Mouse (Mus musculus): Measurements from ENCODE around the gene Erich6. TPM values are rescaled to one million over a fixed set of nuclear protein-coding genes. Genes with fewer than 3 reads are reported as not detected.
"Not testable (repeated sequence)": the region's sequence is repeated elsewhere in the genome, so short reads cannot be mapped to it uniquely, and the experiment has no call there.

Erich6 gene
- polyA plus RNA-seq, 1 experiment from 2014 or later = 0.29 TPM

- no peaks in the 10 kb centered on the region for H3K9me3 ChIP-seq (ENCODE audit: control insufficient read depth, low read length)
- H3K4me3 ChIP-seq (ENCODE audit: low read depth, low read length) = no peak overlapping the region
- no peaks in the 10 kb centered on the region for H3K36me3 ChIP-seq (ENCODE audit: control insufficient read depth, insufficient read depth, low read length)
- H3K4me1 ChIP-seq (ENCODE audit: control insufficient read depth, insufficient read depth, low read length) = no peaks in the 10 kb centered on the region
- H3K27me3 ChIP-seq (ENCODE audit: control insufficient read depth, insufficient read depth, low read length) = no peaks in the 10 kb centered on the region
- no peak overlapping the region for H3K4me2 ChIP-seq (ENCODE audit: low read depth, low read length)
- ATAC-seq (ENCODE audit: low read depth) = no peak
- 84% methylated on average over 5 of the region's 5 CpGs for WGBS
- H3K27ac ChIP-seq (ENCODE audit: low read depth, low read length) = no peak overlapping the region
- H3K9ac ChIP-seq (replicated peaks; ENCODE audit: low read depth, low read length) = no peak overlapping the region
Measured at GRCm38 (mm10) chr3:58609985-58610384, 27.0 kb downstream of the Erich6 start.

GRCm38 (mm10) chr3:58608506-58608905 is 28.5 kb downstream of the Erich6 start:
- Histone ChIP-seq H3K9me3 (ENCODE audit: control insufficient read depth, low read length) (no peaks in the 10 kb centered on the region), H3K4me1 (ENCODE audit: control insufficient read depth, insufficient read depth, low read length) (no peaks in the 10 kb centered on the region), H3K27ac (ENCODE audit: low read depth, low read length) (no peak overlapping the region), H3K4me2 (ENCODE audit: low read depth, low read length) (no peak overlapping the region), H3K4me3 (ENCODE audit: low read depth, low read length) (no peak overlapping the region), H3K27me3 (ENCODE audit: control insufficient read depth, insufficient read depth, low read length) (no peaks in the 10 kb centered on the region), H3K36me3 (ENCODE audit: control insufficient read depth, insufficient read depth, low read length) (no peaks in the 10 kb centered on the region), H3K9ac (replicated peaks; ENCODE audit: low read depth, low read length) (no peak overlapping the region)
- WGBS = 34% methylated on average over 4 of the region's 4 CpGs
- ATAC-seq (ENCODE audit: low read depth) = no peak

- Histone ChIP-seq H3K4me1 (ENCODE audit: control insufficient read depth, insufficient read depth, low read length) (no peaks in the 10 kb centered on the region), H3K9me3 (ENCODE audit: control insufficient read depth, low read length) (no peaks in the 10 kb centered on the region), H3K27ac (ENCODE audit: low read depth, low read length) (no peak overlapping the region), H3K4me3 (ENCODE audit: low read depth, low read length) (no peak overlapping the region), H3K4me2 (ENCODE audit: low read depth, low read length) (no peak overlapping the region), H3K9ac (replicated peaks; ENCODE audit: low read depth, low read length) (no peak overlapping the region), H3K27me3 (ENCODE audit: control insufficient read depth, insufficient read depth, low read length) (no peaks in the 10 kb centered on the region), H3K36me3 (ENCODE audit: control insufficient read depth, insufficient read depth, low read length) (peaks cover 5% of the 10 kb centered on the region; the same call in 1 of the 2 replicates)
- ATAC-seq (ENCODE audit: low read depth) = no peak
- 32% methylated on average over 5 of the region's 5 CpGs for WGBS
Measured at GRCm38 (mm10) chr3:58593623-58594022, 43.4 kb downstream of the Erich6 start.

DNA sequence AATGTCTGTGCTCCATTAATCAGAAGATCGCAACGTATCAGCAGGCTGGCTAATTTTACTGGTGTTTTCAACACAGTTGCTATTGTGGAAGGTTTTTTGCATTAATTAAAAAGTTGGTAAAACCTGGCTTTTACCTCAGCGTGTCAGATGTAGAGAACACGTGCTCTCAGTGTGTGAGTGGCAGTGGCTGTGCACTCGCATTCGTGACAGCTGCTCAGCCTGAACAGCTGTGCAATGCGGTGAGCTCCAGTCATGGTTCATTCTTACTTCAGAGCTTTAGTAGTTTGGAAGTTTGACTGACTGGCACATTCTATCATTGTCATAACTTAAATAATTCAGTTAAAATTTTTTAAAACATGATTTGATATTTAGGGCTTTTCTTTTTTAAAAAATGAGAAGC is 44.3 kb downstream of the Erich6 start:
- H3K9me3 ChIP-seq (ENCODE audit: control insufficient read depth, low read length); H3K4me2 ChIP-seq (ENCODE audit: low read depth, low read length); H3K27ac ChIP-seq (ENCODE audit: low read depth, low read length); H3K4me3 ChIP-seq (ENCODE audit: low read depth, low read length); H3K27me3 ChIP-seq (ENCODE audit: control insufficient read depth, insufficient read depth, low read length); ATAC-seq (ENCODE audit: low read depth); H3K4me1 ChIP-seq (ENCODE audit: control insufficient read depth, insufficient read depth, low read length); H3K9ac ChIP-seq (replicated peaks; ENCODE audit: low read depth, low read length); H3K36me3 ChIP-seq (ENCODE audit: control insufficient read depth, insufficient read depth, low read length): not testable (repeated sequence)
- 67% methylated on average over 7 of the region's 7 CpGs for WGBS

DNA sequence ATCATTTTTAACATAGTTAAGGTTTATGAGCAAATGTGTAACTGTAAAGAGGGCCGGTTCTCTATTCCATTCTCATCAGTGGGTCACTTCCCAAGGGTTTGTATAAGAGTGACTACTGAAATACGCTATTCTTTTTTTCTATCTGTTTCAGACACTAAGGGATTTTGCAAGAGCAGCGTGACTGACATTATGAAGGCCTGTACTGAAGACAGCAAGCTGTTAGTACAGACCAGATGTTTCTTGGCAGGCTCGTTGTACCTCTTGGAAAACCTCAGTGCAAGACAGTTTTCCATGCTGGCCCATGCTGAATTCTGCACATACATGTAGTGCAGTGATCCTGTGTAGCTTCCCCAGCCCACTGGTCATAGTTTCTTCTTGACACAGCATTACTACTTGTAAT is 46.5 kb downstream of the Erich6 start:
- H3K27me3 ChIP-seq (ENCODE audit: control insufficient read depth, insufficient read depth, low read length); H3K4me3 ChIP-seq (ENCODE audit: low read depth, low read length); ATAC-seq (ENCODE audit: low read depth); H3K9me3 ChIP-seq (ENCODE audit: control insufficient read depth, low read length); H3K4me2 ChIP-seq (ENCODE audit: low read depth, low read length); H3K9ac ChIP-seq (replicated peaks; ENCODE audit: low read depth, low read length); H3K4me1 ChIP-seq (ENCODE audit: control insufficient read depth, insufficient read depth, low read length); H3K27ac ChIP-seq (ENCODE audit: low read depth, low read length): not testable (repeated sequence)
- WGBS = 89% methylated on average over 4 of the region's 4 CpGs
- peaks cover 12% of the 10 kb centered on the region for H3K36me3 ChIP-seq (ENCODE audit: control insufficient read depth, insufficient read depth, low read length)

DNA sequence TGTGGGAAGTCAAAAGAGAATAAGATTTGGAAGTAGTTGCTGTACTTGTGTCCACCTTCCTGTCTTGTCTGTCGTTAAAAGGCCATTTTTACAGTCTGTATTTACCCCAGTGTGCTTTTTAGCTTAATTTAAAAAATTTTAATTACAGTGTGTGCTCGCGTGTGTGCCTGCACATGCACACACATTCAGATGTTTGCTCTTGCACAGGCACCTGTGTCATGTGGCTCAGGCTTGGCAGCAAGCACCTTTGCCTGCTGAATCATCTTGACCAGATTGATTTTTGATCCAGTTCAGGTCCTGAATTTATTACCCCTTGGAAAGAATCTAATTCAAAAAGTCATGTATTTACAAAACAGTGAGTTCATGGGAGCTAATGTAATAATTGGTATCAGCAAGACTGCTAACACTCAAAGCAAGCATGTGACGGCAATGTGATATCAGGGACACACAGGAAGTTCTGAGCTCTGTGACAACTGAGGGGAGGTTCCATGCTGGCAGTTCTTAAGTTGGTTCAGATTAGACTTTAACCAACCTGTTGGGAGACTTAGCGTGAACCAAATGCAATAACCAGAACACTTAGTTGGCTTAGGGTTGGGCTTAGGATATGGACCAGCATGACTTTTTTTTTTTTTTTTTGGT is 54.1 kb downstream of the Erich6 start:
- Histone ChIP-seq H3K27me3 (ENCODE audit: control insufficient read depth, insufficient read depth, low read length) (no peaks in the 10 kb centered on the region), H3K27ac (ENCODE audit: low read depth, low read length) (no peak overlapping the region), H3K4me3 (ENCODE audit: low read depth, low read length) (no peak overlapping the region), H3K4me2 (ENCODE audit: low read depth, low read length) (no peak overlapping the region), H3K36me3 (ENCODE audit: control insufficient read depth, insufficient read depth, low read length) (peaks cover 8% of the 10 kb centered on the region), H3K9ac (replicated peaks; ENCODE audit: low read depth, low read length) (no peak overlapping the region), H3K9me3 (ENCODE audit: control insufficient read depth, low read length) (no peaks in the 10 kb centered on the region), H3K4me1 (ENCODE audit: control insufficient read depth, insufficient read depth, low read length) (peaks cover 11% of the 10 kb centered on the region; the same call in 1 of the 2 replicates)
- 89% methylated on average over 5 of the region's 5 CpGs for WGBS
- ATAC-seq (ENCODE audit: low read depth) = no peak

DNA sequence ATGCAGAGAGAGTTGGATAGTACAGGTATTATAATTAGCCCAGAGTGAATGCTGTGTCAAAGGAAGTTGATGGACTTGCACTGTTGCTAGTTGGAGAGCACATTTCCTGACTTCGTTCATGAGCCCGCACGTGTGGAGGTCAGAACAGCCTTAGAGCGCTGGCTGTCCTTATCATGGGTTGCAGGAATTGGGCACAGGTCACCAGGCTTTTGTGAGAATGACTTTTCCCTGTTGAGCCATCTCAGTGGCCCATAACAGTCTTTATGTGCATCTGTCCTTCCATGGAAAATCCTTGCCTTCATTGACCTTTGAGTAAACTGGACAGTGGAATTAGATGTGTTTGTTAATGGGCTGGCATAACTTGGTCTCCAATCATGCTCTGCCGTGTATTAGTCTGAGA is 54.7 kb downstream of the Erich6 start:
- peaks cover 8% of the 10 kb centered on the region for H3K36me3 ChIP-seq (ENCODE audit: control insufficient read depth, insufficient read depth, low read length)
- 85% methylated on average over 5 of the region's 5 CpGs for WGBS
- H3K9me3 ChIP-seq (ENCODE audit: control insufficient read depth, low read length) = no peaks in the 10 kb centered on the region
- no peak overlapping the region for H3K9ac ChIP-seq (replicated peaks; ENCODE audit: low read depth, low read length)
- H3K27me3 ChIP-seq (ENCODE audit: control insufficient read depth, insufficient read depth, low read length) = no peaks in the 10 kb centered on the region
- peaks cover 14% of the 10 kb centered on the region; the same call in 1 of the 2 replicates for H3K4me1 ChIP-seq (ENCODE audit: control insufficient read depth, insufficient read depth, low read length)
- no peak overlapping the region for H3K4me3 ChIP-seq (ENCODE audit: low read depth, low read length)
- H3K27ac ChIP-seq (ENCODE audit: low read depth, low read length) = no peak overlapping the region
- H3K4me2 ChIP-seq (ENCODE audit: low read depth, low read length) = no peak overlapping the region
- no peak for ATAC-seq (ENCODE audit: low read depth)

GRCm38 (mm10) chr3:58581530-58581929 is 55.5 kb downstream of the Erich6 start:
- Histone ChIP-seq H3K9me3 (ENCODE audit: control insufficient read depth, low read length) (no peaks in the 10 kb centered on the region), H3K4me2 (ENCODE audit: low read depth, low read length) (no peak overlapping the region), H3K27me3 (ENCODE audit: control insufficient read depth, insufficient read depth, low read length) (no peaks in the 10 kb centered on the region), H3K27ac (ENCODE audit: low read depth, low read length) (no peak overlapping the region), H3K4me3 (ENCODE audit: low read depth, low read length) (no peak overlapping the region), H3K36me3 (ENCODE audit: control insufficient read depth, insufficient read depth, low read length) (peaks cover 8% of the 10 kb centered on the region), H3K9ac (replicated peaks; ENCODE audit: low read depth, low read length) (no peak overlapping the region), H3K4me1 (ENCODE audit: control insufficient read depth, insufficient read depth, low read length) (peaks cover 14% of the 10 kb centered on the region; the same call in 1 of the 2 replicates)
- ATAC-seq (ENCODE audit: low read depth) = no peak
- WGBS = 85% methylated on average over 4 of the region's 4 CpGs

DNA sequence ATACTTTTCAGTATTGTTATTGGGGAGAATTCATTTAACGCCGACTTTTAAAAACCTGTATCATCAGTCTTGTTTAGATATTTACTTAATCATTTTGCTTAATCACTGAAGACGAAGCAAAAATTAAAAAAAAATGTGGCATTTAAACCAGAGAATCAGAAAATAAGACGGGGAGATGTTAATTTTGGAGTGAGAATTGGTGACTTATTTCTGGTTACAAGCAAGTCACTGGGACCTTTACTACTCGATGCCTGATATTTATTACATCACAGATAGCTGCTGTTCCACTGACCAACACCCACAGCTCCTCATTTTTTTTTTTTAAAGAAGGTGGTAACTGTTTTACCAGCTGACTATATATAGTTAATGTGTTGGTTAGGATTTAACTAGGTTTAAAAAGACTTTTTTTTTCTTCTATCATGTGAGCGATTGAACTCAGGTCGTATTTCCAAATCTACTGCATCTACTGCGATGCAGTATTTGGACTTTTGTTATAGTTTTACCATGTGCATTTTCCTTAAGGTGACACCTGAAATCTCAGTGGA is 59.4 kb downstream of the Erich6 start:
- peak overlapping the region; percentile 91 for H3K4me3 ChIP-seq (ENCODE audit: low read depth, low read length)
- 22% methylated on average over 8 of the region's 8 CpGs for WGBS
- peak overlapping the region; percentile 55 for H3K4me2 ChIP-seq (ENCODE audit: low read depth, low read length)
- H3K36me3 ChIP-seq (ENCODE audit: control insufficient read depth, insufficient read depth, low read length) = 0 out of 2 replicates have a peak, but pooled peaks cover 3% of the 10 kb centered on the region
- H3K9me3 ChIP-seq (ENCODE audit: control insufficient read depth, low read length) = no peaks in the 10 kb centered on the region
- H3K27ac ChIP-seq (ENCODE audit: low read depth, low read length) = peak overlapping the region; percentile 98; the same call in 1 of the 2 replicates
- no peak for ATAC-seq (ENCODE audit: low read depth)
- peak overlapping the region; percentile 99 for H3K9ac ChIP-seq (replicated peaks; ENCODE audit: low read depth, low read length)
- H3K4me1 ChIP-seq (ENCODE audit: control insufficient read depth, insufficient read depth, low read length) = peaks cover 15% of the 10 kb centered on the region; the same call in 1 of the 2 replicates
- H3K27me3 ChIP-seq (ENCODE audit: control insufficient read depth, insufficient read depth, low read length) = no peaks in the 10 kb centered on the region
